Mouse (Mus musculus): ENCODE results near the gene Tbcc.
"Not testable (repeated sequence)": the region's sequence is repeated elsewhere in the genome, so short reads cannot be mapped to it uniquely, and the experiment has no call there.

The Tbcc gene

GRCm38 (mm10) chr17:46890116-46890815 lies at the start of gene Tbcc:
Tbcc (plus strand) TSS chr17:46890684.
- DNase-seq: peak; percentile 95 to 97

DNA sequence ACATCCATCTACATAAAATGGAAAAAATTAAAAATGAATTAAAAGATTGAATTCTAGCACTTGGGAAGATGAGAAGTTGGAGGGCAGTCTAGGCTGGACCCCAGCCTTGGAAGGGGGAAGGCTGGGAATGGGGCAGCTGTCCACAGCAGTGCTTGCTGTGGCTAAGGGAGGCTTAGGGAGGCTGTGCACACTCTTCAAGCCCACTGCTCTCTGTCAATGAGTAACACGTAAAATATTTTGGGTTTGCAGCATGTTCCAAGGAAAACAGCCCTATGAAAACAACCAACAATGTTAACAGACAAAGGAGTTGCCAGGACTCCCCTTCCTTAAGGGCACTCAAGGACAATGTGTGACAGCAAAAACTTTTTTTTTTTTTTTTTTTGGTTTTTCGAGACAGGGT lies 47.5 kb upstream of the Tbcc start:
- no peak for DNase-seq

GRCm38 (mm10) chr17:46843716-46844115 lies 46.8 kb upstream of the Tbcc start:
- DNase-seq: no peak

DNA sequence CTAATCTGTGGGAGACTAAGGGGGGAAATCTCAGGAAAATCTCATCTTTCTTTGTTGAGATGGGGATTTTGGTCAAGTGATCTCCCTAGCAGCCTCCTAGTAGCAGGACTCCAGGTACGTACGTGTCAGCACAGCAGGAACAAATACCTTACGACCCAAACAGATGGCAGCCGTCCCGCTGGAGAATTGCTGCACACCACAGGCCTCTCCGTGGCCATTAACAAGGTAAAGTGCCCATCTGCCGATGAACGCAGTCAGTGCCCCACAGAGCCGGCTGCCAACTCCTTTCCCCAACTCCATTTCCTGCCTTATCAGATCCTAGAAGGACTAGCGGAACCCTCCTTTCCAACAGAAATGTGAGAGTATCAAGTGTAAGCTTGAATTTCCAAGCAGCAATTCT lies 45.7 kb upstream of the Tbcc start:
- DNase-seq: no peak

DNA sequence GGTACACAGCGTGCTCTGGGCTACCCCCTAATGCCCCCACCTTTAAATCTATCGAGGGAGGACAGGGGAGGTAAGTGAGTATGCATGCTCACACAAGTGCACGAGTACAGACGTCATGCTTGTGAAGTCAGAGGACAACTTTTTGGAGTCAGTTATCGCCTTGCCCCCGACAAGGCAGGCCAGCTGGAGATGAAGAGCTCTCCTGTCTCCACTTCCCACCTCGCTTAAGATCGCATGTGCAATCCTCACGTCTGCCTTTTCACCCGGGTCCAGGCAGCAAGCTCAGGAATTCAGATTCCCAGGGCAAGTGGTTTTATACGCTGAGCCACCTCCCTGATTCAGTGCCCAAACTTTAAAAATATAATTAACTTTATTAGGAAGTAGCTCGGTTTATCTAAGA lies 45.2 kb upstream of the Tbcc start:
- DNase-seq: no peak

GRCm38 (mm10) chr17:46846573-46846972 lies 43.9 kb upstream of the Tbcc start:
- not testable (repeated sequence) for DNase-seq

- no peak for DNase-seq
These were observed 43.3 kb upstream of the Tbcc start for GRCm38 (mm10) chr17:46847206-46847605.

- DNase-seq: peak in 1 of 2 experiments; percentile 43
These were observed 37.8 kb upstream of the Tbcc start for GRCm38 (mm10) chr17:46852725-46853124.

DNA sequence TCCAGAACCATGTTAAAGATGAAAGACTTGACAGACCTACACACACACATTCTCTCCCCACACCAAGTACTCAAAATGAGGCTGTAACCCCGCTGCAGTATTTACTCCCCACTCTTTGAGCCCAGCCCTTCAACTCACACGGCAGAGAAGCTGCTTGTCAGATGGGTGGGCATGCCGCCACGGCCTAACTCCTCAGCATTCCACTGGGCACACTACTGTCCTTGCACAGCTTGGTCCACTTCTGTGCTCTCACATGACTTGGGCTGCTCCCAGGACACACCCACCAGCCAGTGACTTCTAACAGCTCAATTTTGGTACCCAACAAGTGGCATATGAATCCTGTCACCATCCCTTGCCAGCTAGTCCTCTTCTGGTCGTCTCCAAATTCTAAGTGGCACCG lies 37.2 kb upstream of the Tbcc start:
- peak in 1 of 2 experiments; percentile 15 for DNase-seq

DNA sequence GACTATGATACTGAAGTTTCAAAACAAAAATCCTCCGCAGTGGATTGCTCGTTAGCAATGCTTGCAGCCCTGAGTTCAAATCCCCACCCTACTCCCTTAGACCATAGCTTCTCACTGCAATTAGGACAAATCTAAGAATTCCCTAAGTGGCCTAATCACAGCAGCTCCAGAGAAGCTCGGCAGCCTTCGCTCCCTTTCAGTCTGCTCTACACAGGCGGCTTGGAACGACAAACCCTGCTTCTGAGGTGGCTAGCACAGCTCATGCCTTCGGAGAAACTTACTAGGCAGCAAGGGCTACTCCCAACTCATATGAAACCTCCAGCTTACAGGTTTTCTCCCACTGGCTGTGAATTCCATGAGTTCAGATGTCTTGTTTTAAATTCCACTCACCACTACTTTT lies 36.4 kb upstream of the Tbcc start:
- DNase-seq: no peak

GRCm38 (mm10) chr17:46854640-46855110 lies 35.8 kb upstream of the Tbcc start:
- no peak for DNase-seq

- DNase-seq: peak; percentile 17 to 39
These were observed 35.0 kb upstream of the Tbcc start for GRCm38 (mm10) chr17:46855328-46856106.

- no peak for DNase-seq
These were observed 34.4 kb upstream of the Tbcc start for GRCm38 (mm10) chr17:46856107-46856388.

DNA sequence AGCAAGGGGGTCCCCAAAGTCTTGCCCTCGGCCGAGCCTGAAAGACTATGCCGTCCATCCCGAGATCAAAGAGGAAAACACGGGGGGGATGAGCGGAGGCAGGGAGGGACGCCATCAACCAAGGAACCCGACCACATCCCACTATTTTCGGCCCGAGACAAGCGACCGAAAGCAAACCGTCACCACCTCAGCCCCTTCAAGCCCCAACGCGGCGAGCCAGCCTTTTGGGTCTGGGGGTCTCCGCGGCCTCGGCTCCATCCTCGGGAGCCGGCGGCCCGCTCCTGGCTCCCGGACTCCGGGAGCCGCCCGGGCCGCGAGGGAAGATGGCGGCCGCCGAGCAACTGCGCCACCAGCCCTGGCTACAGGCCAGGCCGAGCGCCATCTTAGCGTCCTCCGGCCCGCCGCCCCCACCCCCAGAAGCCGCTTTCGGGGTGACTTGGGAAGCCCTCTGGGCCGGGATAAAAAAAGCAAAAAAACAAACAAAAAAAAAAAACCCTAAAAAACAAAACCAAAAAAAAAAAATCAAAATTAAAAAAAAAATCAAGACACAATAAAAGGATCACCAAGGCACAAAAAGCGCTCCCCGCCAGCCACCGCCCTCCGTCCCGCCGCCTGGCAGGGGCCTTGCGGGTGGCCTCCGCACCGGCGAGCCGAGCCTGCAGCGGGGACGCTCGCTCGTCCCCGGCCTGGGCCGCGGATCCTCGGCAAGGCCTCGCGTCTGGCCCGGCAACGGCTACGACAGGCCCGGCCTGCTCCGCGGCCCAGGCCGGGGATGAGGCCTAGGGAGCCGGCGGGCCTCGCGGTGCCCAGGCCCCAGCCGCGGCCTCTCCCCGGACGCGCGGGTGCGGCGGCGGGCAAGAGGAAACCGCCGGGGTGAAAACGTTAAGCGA lies 33.8 kb upstream of the Tbcc start:
- peak; percentile 76 for DNase-seq

GRCm38 (mm10) chr17:46857361-46857902 lies 33.1 kb upstream of the Tbcc start:
- DNase-seq: peak; percentile 73 to 76

GRCm38 (mm10) chr17:46857903-46858748 lies 32.4 kb upstream of the Tbcc start, which contains the start of gene Bicral:
Bicral (minus strand) TSS chr17:46858482.
- peak; percentile 77 for DNase-seq

GRCm38 (mm10) chr17:46858749-46859444 lies 31.6 kb upstream of the Tbcc start:
- no peak for DNase-seq

- DNase-seq: no peak
These were observed 30.4 kb upstream of the Tbcc start for GRCm38 (mm10) chr17:46860120-46860519.

DNA sequence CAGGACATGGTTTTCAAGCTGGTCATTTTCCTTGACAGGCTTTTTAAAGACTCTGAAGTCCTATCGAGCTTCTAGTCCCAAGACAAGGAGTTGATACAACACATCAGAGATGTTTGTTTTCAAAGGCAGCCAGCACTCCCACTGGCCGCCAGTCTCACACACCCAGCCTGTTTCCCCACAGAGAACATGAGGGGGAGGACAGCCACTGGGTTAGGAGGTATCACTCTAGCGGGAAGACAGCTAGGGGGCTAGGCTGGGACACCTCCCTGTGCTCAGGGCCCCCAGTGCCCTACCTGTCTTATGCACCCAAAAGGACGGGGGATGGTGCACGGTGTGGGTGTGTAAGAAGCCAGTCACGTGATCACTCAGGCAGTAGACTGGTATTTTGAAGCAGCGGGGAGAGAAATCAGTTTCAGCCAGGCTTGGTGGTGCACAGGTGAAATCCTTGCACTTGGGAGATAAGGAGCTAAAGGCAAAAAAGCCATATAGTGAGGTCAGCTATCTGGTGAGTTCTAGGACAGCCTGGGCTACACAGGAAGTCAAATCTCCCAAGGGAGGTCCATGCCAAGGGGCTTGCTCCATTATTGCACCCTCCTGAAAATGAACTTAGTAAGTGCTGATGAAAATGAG lies 25.8 kb upstream of the Tbcc start:
- no peak for DNase-seq

- no peak for DNase-seq
These were observed 23.6 kb upstream of the Tbcc start for GRCm38 (mm10) chr17:46866836-46867235.

Data from thymus, postnatal 36 days (tissue).